Mouse (Mus musculus) hindbrain, embryonic 13.5 days (tissue): ENCODE measurements at regions not wholly inside any gene's neighbourhood (a gene's known extent, or its start where the extent isn't known, plus 50 kb on each side); places are given as distances from the start of the nearest gene placed in this dataset.

ENCODE experiments used
- ATAC-seq: fragments of 200-750 bp; cut with Nextera tagmentation; 2 replicates; pipeline ENCODE4 v1.8.0; 2017; ENCODE audit warnings: moderate TSS enrichment; ENCODE audit not compliant: low FRiP score
- H3K27ac ChIP-seq: fragments of 300-500 bp; sonication (generic); 2 replicates; pipeline ENCODE4 v1.5.1; 2015; ENCODE audit warnings: inconsistent platforms, mild to moderate bottlenecking, moderate library complexity
- H3K27me3 ChIP-seq: fragments of 300-500 bp; sonication (generic); 2 replicates; pipeline ENCODE4 v1.6.1; 2015; ENCODE audit warnings: mild to moderate bottlenecking, inconsistent platforms
- H3K36me3 ChIP-seq: fragments of 300-500 bp; sonication (generic); 2 replicates; pipeline ENCODE4 v1.6.1; 2015; ENCODE audit warnings: mild to moderate bottlenecking, inconsistent platforms
- H3K4me1 ChIP-seq: fragments of 300-500 bp; sonication (generic); replicated peaks from 2 replicates; pipeline ENCODE4 v1.6.1; 2015; ENCODE audit warnings: inconsistent platforms
- H3K4me2 ChIP-seq: fragments of 300-500 bp; sonication (generic); 2 replicates; pipeline ENCODE4 v1.6.1; 2015; ENCODE audit warnings: inconsistent platforms, mild to moderate bottlenecking, moderate library complexity
- H3K4me3 ChIP-seq: fragments of 300-500 bp; sonication (generic); 2 replicates; pipeline ENCODE4 v1.5.1; 2015; ENCODE audit warnings: mild to moderate bottlenecking, inconsistent platforms
- H3K9ac ChIP-seq: fragments of 300-500 bp; sonication (generic); 2 replicates; pipeline ENCODE4 v1.6.1; 2015; ENCODE audit warnings: mild to moderate bottlenecking, inconsistent platforms
- H3K9me3 ChIP-seq: fragments of 300-500 bp; sonication (generic); 2 replicates; pipeline ENCODE4 v1.6.1; 2016; ENCODE audit warnings: inconsistent platforms
- WGBS: fragments of 180-500 bp; shearing (Covaris S2); methylation state at CpG from one replicate; pipeline ENCODE4 v1.1.7; 2015; 5-methylcytosine and 5-hydroxymethylcytosine counted together

DNA sequence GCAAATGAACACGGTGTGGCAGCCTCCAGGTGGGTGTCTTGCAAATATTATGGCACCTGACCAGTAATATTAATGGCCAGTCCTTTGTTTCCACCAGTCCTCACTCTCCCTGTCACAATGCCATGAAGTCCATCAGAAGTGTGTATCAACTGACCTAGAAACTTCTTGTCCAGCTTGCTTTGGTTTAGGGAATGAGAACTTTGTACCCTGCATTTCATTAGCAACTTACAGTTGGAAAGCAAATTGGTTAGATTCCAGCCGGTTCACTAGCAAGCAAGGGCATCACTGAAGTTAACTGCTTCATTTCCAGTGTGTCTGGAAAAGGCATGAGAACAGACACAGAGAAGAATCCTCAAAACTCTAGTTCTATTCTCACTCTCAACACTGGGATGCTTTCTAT is 178.1 kb upstream of the Lyplal1 start:
- no peaks in the 10 kb centered on the region for H3K9me3 ChIP-seq
- no peaks in the 10 kb centered on the region for H3K36me3 ChIP-seq
- H3K4me1 ChIP-seq: no peaks in the 10 kb centered on the region
- no peak for ATAC-seq
- H3K9ac ChIP-seq: no peak overlapping the region
- H3K27ac ChIP-seq: no peak overlapping the region
- no peaks in the 10 kb centered on the region for H3K27me3 ChIP-seq
- no peak overlapping the region for H3K4me3 ChIP-seq
- 73% methylated on average over 2 of the region's 2 CpGs for WGBS
- no peak overlapping the region for H3K4me2 ChIP-seq

DNA sequence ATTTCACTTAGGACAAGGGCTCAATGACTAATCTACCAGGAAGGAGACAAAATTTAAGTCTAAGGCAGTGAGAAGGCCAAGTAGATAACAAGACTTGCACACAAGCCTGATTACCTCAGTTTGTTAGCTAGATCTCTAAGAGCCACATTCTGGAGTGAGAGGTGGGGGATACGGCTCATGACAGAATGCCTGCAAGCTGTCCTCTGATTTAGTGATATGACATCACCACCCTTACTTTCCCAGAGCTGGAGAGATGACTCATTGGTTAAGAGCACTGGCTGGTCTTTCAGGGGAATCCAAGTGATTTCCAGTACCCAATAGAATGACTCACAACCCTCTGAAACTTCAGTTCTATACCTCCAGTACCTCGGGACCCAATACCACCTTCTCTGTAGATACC is 177.5 kb upstream of the Lyplal1 start:
- H3K36me3 ChIP-seq: no peaks in the 10 kb centered on the region
- H3K9me3 ChIP-seq: no peaks in the 10 kb centered on the region
- no peak overlapping the region for H3K4me3 ChIP-seq
- H3K27me3 ChIP-seq: no peaks in the 10 kb centered on the region
- 87% methylated on average over 2 of the region's 2 CpGs for WGBS
- ATAC-seq: no peak
- no peak overlapping the region for H3K4me2 ChIP-seq
- H3K9ac ChIP-seq: no peak overlapping the region
- no peak overlapping the region for H3K27ac ChIP-seq
- H3K4me1 ChIP-seq: no peaks in the 10 kb centered on the region

DNA sequence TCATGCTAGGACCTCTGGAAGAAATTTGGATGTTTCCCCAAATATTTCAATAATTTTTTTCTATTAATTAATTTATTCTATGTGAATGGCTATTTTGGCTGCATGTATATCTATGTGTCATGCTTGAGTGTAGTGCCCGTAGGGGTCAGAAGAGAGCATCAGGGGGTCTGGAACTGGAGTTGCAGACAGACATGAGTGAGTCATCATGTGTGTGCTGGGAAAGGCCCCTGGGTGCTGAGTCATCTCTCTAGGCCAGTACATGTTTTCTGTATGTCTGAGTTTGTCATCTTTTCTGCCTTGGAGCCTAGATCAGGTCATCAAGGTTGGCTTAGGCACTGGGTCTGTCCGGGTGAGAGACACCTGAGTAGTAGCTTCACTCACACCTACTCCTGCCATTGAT is 172.0 kb upstream of the Lyplal1 start:
- Histone ChIP-seq H3K4me2 (no peak overlapping the region), H3K4me3 (no peak overlapping the region), H3K27me3 (no peaks in the 10 kb centered on the region), H3K9me3 (no peaks in the 10 kb centered on the region), H3K4me1 (no peaks in the 10 kb centered on the region), H3K27ac (no peak overlapping the region), H3K36me3 (no peaks in the 10 kb centered on the region), H3K9ac (no peak overlapping the region)
- WGBS: 93% methylated on average over 2 of the region's 2 CpGs
- ATAC-seq: no peak

DNA sequence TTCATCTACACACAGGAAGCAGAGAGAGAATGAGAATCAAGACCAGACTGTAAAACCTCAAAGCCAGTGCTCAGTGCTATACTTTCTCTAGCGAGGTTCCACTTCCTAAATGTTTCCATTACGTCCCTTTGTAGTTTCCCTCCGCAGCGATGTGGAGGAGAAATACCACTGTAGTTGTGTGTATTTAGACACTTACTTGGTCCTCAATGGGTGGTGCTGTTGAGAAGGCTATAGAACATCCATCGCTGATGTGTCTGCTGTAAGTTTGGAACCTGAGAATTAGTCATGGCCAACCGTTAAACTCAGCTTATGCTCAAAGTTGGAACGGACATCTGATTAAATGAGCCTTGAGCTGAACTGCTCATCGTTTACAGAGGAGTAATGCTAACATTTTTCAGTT is 170.7 kb upstream of the Lyplal1 start:
- WGBS: 87% methylated on average over 8 of the region's 8 CpGs
- Histone ChIP-seq H3K27me3 (no peaks in the 10 kb centered on the region), H3K9me3 (no peaks in the 10 kb centered on the region), H3K9ac (no peak overlapping the region), H3K27ac (no peak overlapping the region), H3K36me3 (no peaks in the 10 kb centered on the region), H3K4me2 (no peak overlapping the region), H3K4me1 (no peaks in the 10 kb centered on the region), H3K4me3 (no peak overlapping the region)
- no peak for ATAC-seq

DNA sequence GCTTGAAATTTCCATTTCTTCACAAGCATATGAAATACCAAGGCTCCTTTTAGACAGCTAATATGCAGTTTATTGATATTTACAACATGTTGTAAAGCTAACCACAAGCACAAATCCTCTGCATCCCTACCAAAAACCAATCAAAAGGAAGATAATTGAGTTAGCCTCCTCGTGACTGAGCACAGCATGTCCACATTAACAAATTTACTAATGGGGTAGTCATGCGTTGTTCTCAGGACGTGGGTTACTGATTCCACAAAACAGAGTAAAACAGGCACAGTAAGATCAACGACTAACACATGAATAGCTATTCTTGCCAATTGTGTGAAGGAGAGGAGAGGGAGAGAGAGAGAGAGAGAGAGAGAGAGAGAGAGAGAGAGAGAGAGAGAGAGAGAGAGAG is 169.3 kb upstream of the Lyplal1 start:
- no peaks in the 10 kb centered on the region for H3K27me3 ChIP-seq

DNA sequence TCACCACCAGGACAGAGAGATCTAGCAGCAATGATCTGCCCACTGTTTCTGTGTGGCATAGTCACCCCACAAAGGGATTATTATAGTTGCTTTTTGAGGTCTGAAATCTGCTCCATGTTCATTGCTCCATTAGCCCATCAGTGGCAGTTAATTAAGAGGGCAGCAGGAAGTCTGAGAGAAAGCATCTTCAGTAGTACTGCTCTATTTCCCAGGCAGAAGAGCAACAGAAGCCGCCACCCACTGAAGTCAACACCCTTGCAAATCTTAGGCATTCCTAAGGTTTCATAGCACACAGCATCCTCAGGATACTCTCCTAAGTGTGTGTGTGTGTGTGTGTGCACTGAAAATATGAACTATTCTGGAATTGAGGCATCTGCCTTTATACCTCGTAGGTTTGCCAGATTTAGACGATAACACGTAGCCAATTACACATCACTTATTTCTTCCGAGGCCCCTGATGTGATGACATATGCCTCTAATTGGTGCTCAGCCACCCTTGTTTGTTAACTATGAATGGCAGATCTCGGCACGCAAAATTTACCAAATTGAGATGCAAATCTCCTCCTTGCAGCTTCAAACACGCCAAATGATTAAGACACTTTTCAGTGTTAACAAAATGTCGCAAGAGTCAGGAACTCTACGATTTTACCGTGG is 161.0 kb upstream of the Lyplal1 start:
- Histone ChIP-seq H3K27ac (peak overlapping the region; percentile 40; the same call in 1 of the 2 replicates), H3K4me2 (peak overlapping the region; percentile 44), H3K4me3 (peak overlapping the region; percentile 21), H3K36me3 (no peaks in the 10 kb centered on the region), H3K27me3 (no peaks in the 10 kb centered on the region), H3K4me1 (no peaks in the 10 kb centered on the region; the same call in 1 of the 2 replicates), H3K9me3 (no peaks in the 10 kb centered on the region), H3K9ac (peak overlapping the region; percentile 31; the same call in 1 of the 2 replicates)
- ATAC-seq: no peak; the same call in 1 of the 2 replicates
- WGBS: 29% methylated on average over 11 of the region's 11 CpGs

More for the DNA sequence above, 169.3 kb upstream of the Lyplal1 start:
- no peak overlapping the region for H3K9ac ChIP-seq
- ATAC-seq: no peak
- no peak overlapping the region for H3K4me3 ChIP-seq
- H3K4me2 ChIP-seq: no peak overlapping the region
- H3K27ac ChIP-seq: no peak overlapping the region
- H3K36me3 ChIP-seq: no peaks in the 10 kb centered on the region
- no peaks in the 10 kb centered on the region for H3K9me3 ChIP-seq
- no peaks in the 10 kb centered on the region for H3K4me1 ChIP-seq
- 33% methylated on average over 4 of the region's 4 CpGs for WGBS

DNA sequence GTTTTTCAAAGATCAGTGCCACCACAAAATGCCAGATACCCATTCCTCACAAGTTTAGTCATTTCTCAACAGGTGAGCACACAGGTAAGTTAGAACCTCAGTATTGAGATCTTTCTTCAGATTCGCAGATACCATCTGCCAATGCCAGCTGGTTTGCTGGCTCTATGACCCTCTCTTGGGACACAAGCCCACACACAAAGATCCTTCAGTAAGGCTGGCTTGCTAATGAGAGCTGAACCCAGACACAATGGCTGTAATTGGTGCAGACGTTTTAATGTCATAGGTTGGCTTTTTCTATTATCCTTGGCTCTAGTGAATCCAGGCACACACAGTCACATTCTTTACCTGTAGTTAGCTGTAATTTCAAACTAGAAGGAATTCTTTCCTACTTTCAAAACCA is 154.3 kb upstream of the Lyplal1 start:
- Histone ChIP-seq H3K9ac (no peak overlapping the region), H3K4me1 (no peaks in the 10 kb centered on the region), H3K36me3 (no peaks in the 10 kb centered on the region), H3K9me3 (no peaks in the 10 kb centered on the region), H3K27ac (no peak overlapping the region), H3K4me3 (no peak overlapping the region), H3K27me3 (no peaks in the 10 kb centered on the region), H3K4me2 (no peak overlapping the region)
- WGBS: 53% methylated on average over 2 of the region's 2 CpGs
- no peak for ATAC-seq

DNA sequence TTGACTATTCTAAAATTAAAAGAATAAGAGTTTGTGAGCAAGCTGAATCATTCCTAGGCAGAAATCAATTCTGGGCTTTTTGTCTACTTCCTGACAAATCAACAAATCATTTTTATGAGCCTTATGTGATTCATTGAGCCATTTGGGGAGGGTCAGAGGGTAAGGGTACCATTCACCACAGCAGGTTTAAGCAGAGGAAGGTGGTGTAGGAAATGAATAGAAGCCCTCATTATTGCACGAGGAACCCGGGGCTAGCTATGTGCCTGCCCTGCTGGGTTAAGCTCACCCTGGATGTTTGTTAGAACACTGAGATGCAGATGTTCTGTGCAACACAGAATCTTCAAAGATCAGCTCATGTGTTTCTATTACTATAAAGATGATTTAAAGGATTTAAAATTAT is 150.2 kb upstream of the Lyplal1 start:
- Histone ChIP-seq H3K4me1 (peaks cover 5% of the 10 kb centered on the region; the same call in 1 of the 2 replicates), H3K9ac (no peak overlapping the region), H3K9me3 (no peaks in the 10 kb centered on the region; the same call in 1 of the 2 replicates), H3K36me3 (no peaks in the 10 kb centered on the region), H3K4me2 (no peak overlapping the region), H3K27me3 (no peaks in the 10 kb centered on the region), H3K27ac (no peak overlapping the region), H3K4me3 (no peak overlapping the region)
- no peak for ATAC-seq
- 75% methylated on average over 2 of the region's 2 CpGs for WGBS

DNA sequence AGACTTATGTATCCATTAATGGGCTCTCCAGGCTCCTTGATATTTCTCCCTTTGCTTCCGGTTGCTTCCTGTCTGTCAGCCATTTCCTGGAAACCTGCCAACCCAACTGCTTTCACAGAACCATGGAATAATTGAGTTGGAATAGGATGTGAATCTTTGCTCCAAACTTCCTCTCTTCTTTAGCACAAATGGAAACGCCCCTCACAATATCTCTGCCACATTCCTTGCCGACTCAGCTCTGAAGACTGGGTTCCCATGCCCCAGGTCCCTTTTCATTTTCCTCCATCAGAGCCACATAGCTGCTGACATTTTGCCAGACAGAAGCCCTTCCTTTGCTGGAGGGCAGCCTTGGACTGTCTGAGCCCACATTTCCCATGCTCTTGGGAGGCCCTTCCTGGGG is 147.5 kb upstream of the Lyplal1 start:
- Histone ChIP-seq H3K9me3 (no peaks in the 10 kb centered on the region; the same call in 1 of the 2 replicates), H3K27ac (peak overlapping the region; percentile 72; the same call in 1 of the 2 replicates), H3K9ac (no peak overlapping the region), H3K4me1 (peaks cover 18% of the 10 kb centered on the region; the same call in 1 of the 2 replicates), H3K36me3 (no peaks in the 10 kb centered on the region), H3K4me2 (no peak overlapping the region), H3K4me3 (no peak overlapping the region), H3K27me3 (no peaks in the 10 kb centered on the region)
- 48% methylated on average over 3 of the region's 3 CpGs for WGBS
- no peak for ATAC-seq

DNA sequence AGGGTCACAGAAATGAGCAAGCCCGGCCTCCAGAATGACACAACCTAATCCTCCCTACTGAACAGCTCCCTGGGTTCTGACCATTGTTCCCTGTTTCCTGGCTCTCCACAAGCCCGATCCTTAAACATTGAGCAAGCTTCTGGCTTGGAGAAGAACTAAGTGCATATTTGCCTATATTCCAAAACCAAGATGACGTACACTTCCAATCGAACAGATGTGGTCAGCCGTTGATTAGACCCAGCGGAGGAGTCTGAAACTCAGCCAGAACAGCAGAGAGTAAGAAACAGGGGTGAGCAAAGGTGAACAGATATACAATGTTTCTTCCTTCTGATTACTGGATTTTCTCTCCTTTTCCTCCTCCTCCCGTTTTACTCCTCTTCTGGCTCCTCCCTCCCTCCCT is 146.8 kb upstream of the Lyplal1 start:
- ATAC-seq: no peak
- WGBS: 71% methylated on average over 7 of the region's 7 CpGs
- Histone ChIP-seq H3K4me3 (no peak overlapping the region), H3K27me3 (no peaks in the 10 kb centered on the region), H3K9me3 (no peaks in the 10 kb centered on the region; the same call in 1 of the 2 replicates), H3K36me3 (no peaks in the 10 kb centered on the region), H3K4me2 (no peak overlapping the region), H3K27ac (no peak overlapping the region), H3K9ac (no peak overlapping the region), H3K4me1 (peaks cover 18% of the 10 kb centered on the region; the same call in 1 of the 2 replicates)

DNA sequence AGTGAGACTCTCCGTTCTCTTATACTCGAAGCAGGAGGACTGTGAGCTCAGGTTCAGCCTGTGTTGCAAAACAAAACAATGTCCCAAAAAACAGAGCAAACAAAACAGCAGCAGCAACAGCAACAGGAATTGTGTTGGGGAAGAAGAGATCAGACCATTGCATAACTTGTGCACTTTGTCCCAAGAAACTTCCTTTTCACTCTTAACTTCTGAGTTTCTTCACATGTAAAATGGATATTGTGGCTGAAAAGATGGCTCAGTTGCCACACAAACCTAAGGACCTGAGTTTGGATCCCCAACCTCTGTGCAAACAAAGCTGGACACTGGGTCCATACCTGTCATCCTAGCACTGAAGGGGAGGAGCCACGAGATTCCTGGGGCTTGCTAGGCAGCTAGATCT is 146.1 kb upstream of the Lyplal1 start:
- H3K4me3 ChIP-seq: no peak overlapping the region
- no peaks in the 10 kb centered on the region for H3K36me3 ChIP-seq
- 81% methylated on average over 3 of the region's 3 CpGs for WGBS
- no peaks in the 10 kb centered on the region; the same call in 1 of the 2 replicates for H3K9me3 ChIP-seq
- no peak overlapping the region for H3K4me2 ChIP-seq
- ATAC-seq: no peak
- peaks cover 18% of the 10 kb centered on the region; the same call in 1 of the 2 replicates for H3K4me1 ChIP-seq
- no peak overlapping the region for H3K9ac ChIP-seq
- no peak overlapping the region for H3K27ac ChIP-seq
- no peaks in the 10 kb centered on the region for H3K27me3 ChIP-seq

DNA sequence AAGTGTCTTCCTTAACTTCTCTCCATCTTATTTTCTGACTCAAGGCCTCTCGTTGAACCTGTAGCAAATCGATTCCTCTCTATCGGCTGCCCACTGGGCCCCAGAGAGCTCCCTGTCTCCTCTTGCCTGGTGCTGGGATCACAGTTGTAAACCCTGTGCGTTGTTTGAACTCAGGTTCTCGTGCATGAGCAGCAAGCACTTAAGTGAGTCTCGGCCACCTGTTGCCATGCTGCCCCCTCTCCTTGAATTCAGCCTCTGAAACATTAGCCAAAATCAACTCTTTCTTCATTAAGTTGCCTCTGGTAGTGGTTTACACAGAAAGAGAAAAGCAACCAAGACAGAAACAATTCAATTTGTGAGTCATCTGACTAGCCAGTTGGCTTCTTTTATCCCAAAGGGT is 144.9 kb upstream of the Lyplal1 start:
- H3K4me2 ChIP-seq: no peak overlapping the region
- no peak overlapping the region for H3K9ac ChIP-seq
- H3K9me3 ChIP-seq: no peaks in the 10 kb centered on the region; the same call in 1 of the 2 replicates
- H3K27ac ChIP-seq: no peak overlapping the region
- H3K36me3 ChIP-seq: no peaks in the 10 kb centered on the region
- no peaks in the 10 kb centered on the region for H3K27me3 ChIP-seq
- WGBS: 71% methylated on average over 6 of the region's 6 CpGs
- no peak overlapping the region for H3K4me3 ChIP-seq
- ATAC-seq: no peak
- H3K4me1 ChIP-seq: peaks cover 18% of the 10 kb centered on the region; the same call in 1 of the 2 replicates

DNA sequence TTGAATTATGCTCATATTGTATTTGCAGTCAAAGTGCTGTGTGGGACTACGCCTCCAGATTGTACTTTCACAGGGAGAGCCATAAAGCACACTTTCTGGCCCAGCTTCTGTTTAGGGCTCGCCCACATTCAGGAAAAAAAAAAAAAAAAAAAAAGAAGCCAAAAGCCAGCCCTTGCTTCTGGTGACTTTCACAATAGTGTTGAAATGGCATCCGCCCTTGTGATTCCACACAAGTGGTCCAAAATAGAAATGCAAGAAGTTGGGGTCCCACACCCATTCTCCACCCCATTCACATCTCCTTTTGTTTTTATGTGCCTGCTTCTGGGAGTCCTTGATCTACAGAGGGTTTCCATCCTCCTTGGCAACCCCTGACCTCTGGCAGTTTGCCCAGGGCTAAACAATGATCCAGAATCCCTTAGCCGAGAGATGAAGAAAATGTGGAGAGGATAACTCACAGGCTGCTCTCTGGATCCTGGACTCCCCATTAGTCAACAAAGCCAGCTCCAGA is 144.3 kb upstream of the Lyplal1 start:
- Histone ChIP-seq H3K9ac (no peak overlapping the region), H3K4me2 (no peak overlapping the region), H3K27ac (peak overlapping the region; percentile 40; the same call in 1 of the 2 replicates), H3K27me3 (no peaks in the 10 kb centered on the region), H3K36me3 (no peaks in the 10 kb centered on the region), H3K9me3 (no peaks in the 10 kb centered on the region; the same call in 1 of the 2 replicates), H3K4me1 (peaks cover 18% of the 10 kb centered on the region; the same call in 1 of the 2 replicates), H3K4me3 (no peak overlapping the region)
- 10% methylated on average over 4 of the region's 4 CpGs for WGBS
- ATAC-seq: no peak; the same call in 1 of the 2 replicates
